Mouse (Mus musculus): ENCODE data around the gene Slc41a2. TPM values are rescaled to one million over a fixed set of nuclear protein-coding genes. Genes with fewer than 3 reads are reported as not detected.

The Slc41a2 gene
- total and polyA plus RNA-seq, 3 experiments, result 0.17 TPM; not detected in 2

DNA sequence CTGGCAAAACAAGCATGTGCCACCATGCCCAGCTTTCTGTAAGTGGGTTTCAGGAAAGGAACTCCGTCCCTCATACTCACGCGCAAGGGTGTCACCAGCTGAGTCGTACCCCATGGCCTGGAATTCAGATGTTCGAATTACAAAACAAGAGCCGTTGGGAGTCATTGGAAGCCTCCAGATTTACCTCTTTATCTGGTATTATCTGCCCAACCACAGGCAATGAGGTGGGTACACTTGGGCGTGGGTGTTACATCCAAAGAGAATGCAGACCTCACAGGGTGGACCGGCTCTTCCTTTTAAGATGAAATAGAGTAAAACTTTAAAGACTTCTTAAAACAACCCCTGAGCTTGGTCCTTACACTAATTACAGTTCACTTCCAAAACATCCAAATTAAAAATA is 151.5 kb downstream of the Slc41a2 start:
- no peak overlapping the region for H3K4me2 ChIP-seq (ENCODE audit: insufficient read depth, low read depth, poor library complexity, severe bottlenecking)
- TF ChIP-seq USF2 (conservative IDR thresholded peaks at IDR 0.05; ENCODE audit: low read depth, low read length) (no peak), SIN3A (IDR thresholded peaks at IDR 0.05; ENCODE audit: low read length) (no peak), MYC (IDR thresholded peaks at IDR 0.05; ENCODE audit: low read depth, low read length) (no peak), ZC3H11A (IDR thresholded peaks at IDR 0.05; ENCODE audit: low read depth, low read length) (no peak), TCF12 (IDR thresholded peaks at IDR 0.05; ENCODE audit: low read depth, low read length) (no peak), E2F4 (IDR thresholded peaks at IDR 0.05; ENCODE audit: insufficient replicate concordance, low read depth, low read length) (no peak), ELF1 (IDR thresholded peaks at IDR 0.05; ENCODE audit: low read depth, low read length) (no peak), MAZ (IDR thresholded peaks at IDR 0.05; ENCODE audit: low read depth, low read length) (no peak), USF1 (IDR thresholded peaks at IDR 0.05; ENCODE audit: low read depth, low read length) (no peak)
- no peaks in the 10 kb centered on the region for H3K27me3 ChIP-seq (replicated peaks)
- H3K9me3 ChIP-seq (replicated peaks; ENCODE audit: low read length), result peaks cover 2% of the 10 kb centered on the region
- H3K9ac ChIP-seq (ENCODE audit: insufficient read depth, low read depth), result no peak overlapping the region
- no peak overlapping the region for H3K27ac ChIP-seq (ENCODE audit: insufficient read depth, low read depth)
- dilution Hi-C loops (cut with MboI; ENCODE audit: extremely low pct_ligation_motif_present, extremely low pct_unique_long_range_greater_than_20kb, low sequenced_read_pairs), result no loop called here
- DNase-seq (ENCODE audit: extremely low read depth), result no peak
- no peaks in the 10 kb centered on the region for H3K79me2 ChIP-seq (replicated peaks; ENCODE audit: control insufficient read depth, extremely low read depth, insufficient read depth, poor library complexity, severe bottlenecking)
- in situ Hi-C loops (cut with MboI; ENCODE audit: low pct_ligation_motif_present, low pct_unique_long_range_greater_than_20kb, low sequenced_read_pairs), result no loop called here
- H3K4me3 ChIP-seq (replicated peaks in 1 of 3; ENCODE audit: low read depth in 2 of 3, low read length in 2 of 3, poor library complexity in 1 of 3), result no peak overlapping the region
- H3K4me1 ChIP-seq (ENCODE audit: control insufficient read depth in 1 of 2, insufficient read depth in 2 of 2), result peaks cover 11 to 43% of the 10 kb centered on the region in 2 experiments
- H3K36me3 ChIP-seq (replicated peaks in 1 of 2; ENCODE audit: control insufficient read depth in 1 of 2, insufficient read depth in 1 of 2, low read length in 1 of 2), result peaks cover 0 to 6% of the 10 kb centered on the region in 2 experiments

DNA sequence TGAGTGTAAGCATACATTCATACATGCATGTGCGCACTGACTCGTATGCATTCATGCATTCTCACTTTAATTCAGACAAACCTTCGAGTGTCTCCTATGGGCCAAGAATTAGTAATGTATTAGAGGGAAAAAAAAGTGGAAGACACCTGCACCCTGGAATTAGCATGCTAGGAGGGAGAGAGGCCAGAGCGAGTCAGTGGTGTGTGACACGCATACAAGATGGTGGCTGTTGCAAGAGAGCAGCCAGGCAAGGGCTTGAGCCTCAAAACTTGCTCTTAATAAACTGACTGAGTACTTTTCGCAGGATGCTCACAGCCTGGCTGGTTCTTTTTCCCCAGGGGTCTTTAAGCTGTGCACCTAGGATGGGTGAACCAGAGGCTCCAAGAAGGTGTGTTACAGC is 152.6 kb downstream of the Slc41a2 start:
- DNase-seq (ENCODE audit: extremely low read depth), result no peak
- Histone ChIP-seq H3K9me3 (replicated peaks; ENCODE audit: low read length) (peaks cover under 1% of the 10 kb centered on the region), H3K4me3 (replicated peaks in 1 of 3; ENCODE audit: low read depth in 2 of 3, low read length in 2 of 3, poor library complexity in 1 of 3) (no peak overlapping the region), H3K79me2 (replicated peaks; ENCODE audit: control insufficient read depth, extremely low read depth, insufficient read depth, poor library complexity, severe bottlenecking) (no peaks in the 10 kb centered on the region), H3K27ac (ENCODE audit: insufficient read depth, low read depth) (no peak overlapping the region), H3K4me2 (ENCODE audit: insufficient read depth, low read depth, poor library complexity, severe bottlenecking) (no peak overlapping the region), H3K27me3 (replicated peaks) (no peaks in the 10 kb centered on the region), H3K4me1 (ENCODE audit: control insufficient read depth in 1 of 2, insufficient read depth in 2 of 2) (peaks cover 11 to 44% of the 10 kb centered on the region in 2 experiments), H3K36me3 (replicated peaks in 1 of 2; ENCODE audit: control insufficient read depth in 1 of 2, insufficient read depth in 1 of 2, low read length in 1 of 2) (no peaks in the 10 kb centered on the region), H3K9ac (ENCODE audit: insufficient read depth, low read depth) (no peak overlapping the region)
- dilution Hi-C loops (cut with MboI; ENCODE audit: extremely low pct_ligation_motif_present, extremely low pct_unique_long_range_greater_than_20kb, low sequenced_read_pairs), result no loop called here
- TF ChIP-seq POLR2A (IDR thresholded peaks at IDR 0.05; ENCODE audit: low read depth, low read length), result no peak
- no peak for TF ChIP-seq NRF1 (IDR thresholded peaks at IDR 0.05; ENCODE audit: low read depth, low read length)
- TF ChIP-seq MYC (IDR thresholded peaks at IDR 0.05; ENCODE audit: low read depth, low read length), result no peak
- in situ Hi-C loops (cut with MboI; ENCODE audit: low pct_ligation_motif_present, low pct_unique_long_range_greater_than_20kb, low sequenced_read_pairs), result no loop called here

DNA sequence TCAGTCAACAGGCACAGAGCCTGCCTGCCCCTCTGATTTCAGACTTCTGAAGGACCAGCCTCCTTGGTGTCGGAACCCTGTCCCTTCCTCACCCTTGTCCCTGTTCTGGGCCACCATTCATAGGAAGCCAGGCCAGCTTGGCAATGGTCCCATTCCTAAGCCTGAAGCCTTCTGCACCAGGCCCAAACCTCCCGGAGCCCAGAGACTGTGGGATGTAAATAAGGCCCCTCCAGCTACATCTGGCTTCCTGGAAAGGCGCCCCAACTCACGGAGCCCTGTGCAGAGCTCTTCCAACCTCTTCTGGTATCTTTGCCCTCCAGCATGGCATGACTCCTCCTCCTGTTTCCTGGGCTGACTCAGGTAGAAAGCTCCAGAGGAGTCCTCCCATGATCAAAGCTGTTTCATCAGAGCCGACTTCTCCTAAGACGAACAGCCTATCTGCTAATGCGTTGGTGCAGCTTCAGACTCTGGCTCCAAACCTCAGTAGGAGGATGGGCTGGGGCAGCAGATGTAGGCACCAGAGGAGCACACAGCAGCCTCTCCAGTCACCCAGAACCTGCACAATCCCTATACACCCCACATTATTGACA is 153.1 kb downstream of the Slc41a2 start:
- dilution Hi-C loops (cut with MboI; ENCODE audit: extremely low pct_ligation_motif_present, extremely low pct_unique_long_range_greater_than_20kb, low sequenced_read_pairs) (no loop called here), in situ Hi-C loops (cut with MboI; ENCODE audit: low pct_ligation_motif_present, low pct_unique_long_range_greater_than_20kb, low sequenced_read_pairs) (no loop called here)
- H3K4me3 ChIP-seq (replicated peaks in 1 of 3; ENCODE audit: low read depth in 2 of 3, low read length in 2 of 3, poor library complexity in 1 of 3), result no peak overlapping the region
- no peak overlapping the region for H3K27ac ChIP-seq (ENCODE audit: insufficient read depth, low read depth)
- H3K4me2 ChIP-seq (ENCODE audit: insufficient read depth, low read depth, poor library complexity, severe bottlenecking), result no peak overlapping the region
- no peak for TF ChIP-seq ZMIZ1 (IDR thresholded peaks at IDR 0.05; ENCODE audit: low read depth, low read length)
- TF ChIP-seq MEF2A (IDR thresholded peaks at IDR 0.05; ENCODE audit: borderline replicate concordance, low read depth, low read length), result no peak
- no peak for TF ChIP-seq MAZ (IDR thresholded peaks at IDR 0.05; ENCODE audit: low read depth, low read length)
- no peak for TF ChIP-seq CHD1 (IDR thresholded peaks at IDR 0.05; ENCODE audit: low read depth, low read length)
- TF ChIP-seq ELF1 (IDR thresholded peaks at IDR 0.05; ENCODE audit: low read depth, low read length), result no peak
- TF ChIP-seq USF1 (IDR thresholded peaks at IDR 0.05; ENCODE audit: low read depth, low read length), result no peak
- TF ChIP-seq USF2 (conservative IDR thresholded peaks at IDR 0.05; ENCODE audit: low read depth, low read length), result no peak
- no peak for TF ChIP-seq MAX (IDR thresholded peaks at IDR 0.05; ENCODE audit: low read length)
- no peak for TF ChIP-seq NELFE (IDR thresholded peaks at IDR 0.05; ENCODE audit: low read depth, low read length)
- no peak for TF ChIP-seq GABPA (IDR thresholded peaks at IDR 0.05; ENCODE audit: insufficient replicate concordance, low read depth, low read length)
- TF ChIP-seq POLR2AphosphoS2 (IDR thresholded peaks at IDR 0.05; ENCODE audit: low read depth, low read length), result no peak
- no peak for TF ChIP-seq EP300 (IDR thresholded peaks at IDR 0.05; ENCODE audit: low read length)
- no peak for TF ChIP-seq ZKSCAN1 (IDR thresholded peaks at IDR 0.05; ENCODE audit: borderline replicate concordance, low read depth, low read length)
- TF ChIP-seq TCF12 (IDR thresholded peaks at IDR 0.05; ENCODE audit: low read depth, low read length), result no peak
- H3K4me1 ChIP-seq (ENCODE audit: control insufficient read depth in 1 of 2, insufficient read depth in 2 of 2), result peaks cover 11 to 44% of the 10 kb centered on the region in 2 experiments
- H3K79me2 ChIP-seq (replicated peaks; ENCODE audit: control insufficient read depth, extremely low read depth, insufficient read depth, poor library complexity, severe bottlenecking), result no peaks in the 10 kb centered on the region
- DNase-seq (ENCODE audit: extremely low read depth), result no peak
- H3K36me3 ChIP-seq (replicated peaks in 1 of 2; ENCODE audit: control insufficient read depth in 1 of 2, insufficient read depth in 1 of 2, low read length in 1 of 2), result no peaks in the 10 kb centered on the region
- H3K9me3 ChIP-seq (replicated peaks; ENCODE audit: low read length), result peaks cover 2% of the 10 kb centered on the region
- H3K9ac ChIP-seq (ENCODE audit: insufficient read depth, low read depth), result no peak overlapping the region
- H3K27me3 ChIP-seq (replicated peaks), result no peaks in the 10 kb centered on the region

Data from CH12.LX (cell line).